Mouse (Mus musculus) bone marrow, adult 2 months (tissue): ENCODE measurements around the gene Arhgap6.

Experiments
- CTCF ChIP-seq: fragments of 200-500 bp; IDR thresholded peaks from 2 replicates; pipeline ENCODE4 v1.5.1; 2011; ENCODE audit warnings: low read length, control low read depth; ENCODE audit not compliant: control insufficient read depth, insufficient read depth
- POLR2A ChIP-seq: fragments of 200-500 bp; IDR thresholded peaks from 2 replicates; pipeline ENCODE4 v1.6.1; 2011; ENCODE audit warnings: low read depth, mild to moderate bottlenecking, control low read depth, low read length, borderline replicate concordance; ENCODE audit not compliant: control insufficient read depth

- no peak for TF ChIP-seq CTCF
- no peak for TF ChIP-seq POLR2A
Observed at GRCm38 (mm10) chrX:169139758-169140157, 344.9 kb downstream of the Arhgap6 start.
